Mouse (Mus musculus) telencephalon, adult 2 months (tissue): ENCODE measurements around the gene Fam151b.

Experiments
- DNase-seq: peaks from one replicate; pipeline ENCODE4 v3.0.0-alpha.2; 2011; ENCODE audit warnings: low read depth, low spot score

Fam151b gene

DNA sequence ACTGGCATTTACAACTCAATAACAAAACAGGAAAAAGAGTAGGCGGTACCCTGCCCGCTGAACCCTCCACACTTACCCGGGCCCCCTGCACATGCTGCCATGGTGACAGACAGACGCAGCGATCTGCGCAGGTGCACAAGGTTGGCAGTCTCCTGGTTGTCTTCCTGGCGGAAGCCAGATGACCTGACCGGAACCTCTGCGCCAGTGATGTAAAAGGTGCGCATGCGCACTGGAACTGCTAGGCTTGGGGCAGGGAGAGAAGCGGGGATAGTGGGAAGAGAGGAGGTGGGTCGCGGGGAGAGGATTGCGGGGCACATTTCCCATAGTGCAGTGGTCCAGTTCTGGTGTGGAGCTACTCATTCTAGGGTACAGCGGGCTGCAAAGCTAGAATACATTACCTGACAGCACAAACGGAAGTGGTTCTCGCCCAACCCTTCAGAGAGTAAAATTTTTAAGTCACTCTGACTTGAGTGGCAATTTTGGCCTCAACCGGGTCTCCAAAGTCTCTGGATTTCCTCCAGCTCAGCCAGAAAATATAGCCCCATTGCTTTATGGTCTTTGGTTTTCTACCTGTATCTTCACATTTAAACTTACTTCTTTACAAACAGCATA, at the start of gene Fam151b:
Fam151b (minus strand) TSS at position 164 of the 612 bp plus-strand sequence.
- peak; percentile 94 for DNase-seq

DNA sequence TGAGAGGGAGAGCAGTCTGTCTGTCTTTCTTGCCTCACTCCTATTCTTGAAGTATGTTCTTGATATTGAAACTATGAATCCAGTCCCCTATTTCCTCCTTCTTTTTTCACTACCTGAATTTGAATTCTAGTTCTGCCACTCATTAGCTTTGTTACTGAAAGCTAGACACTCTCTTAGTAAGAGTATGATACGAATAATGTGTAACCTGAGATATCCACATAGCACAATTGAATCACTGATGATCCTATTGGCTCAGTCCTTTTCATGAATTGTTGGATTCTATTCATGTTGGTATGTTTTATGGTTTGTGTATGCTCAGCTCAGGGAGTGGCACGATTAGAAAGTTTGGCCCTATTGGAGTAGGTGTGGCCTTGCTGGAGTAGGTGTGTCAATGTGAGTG, 48.4 kb upstream of the Fam151b start:
- DNase-seq = no peak

DNA sequence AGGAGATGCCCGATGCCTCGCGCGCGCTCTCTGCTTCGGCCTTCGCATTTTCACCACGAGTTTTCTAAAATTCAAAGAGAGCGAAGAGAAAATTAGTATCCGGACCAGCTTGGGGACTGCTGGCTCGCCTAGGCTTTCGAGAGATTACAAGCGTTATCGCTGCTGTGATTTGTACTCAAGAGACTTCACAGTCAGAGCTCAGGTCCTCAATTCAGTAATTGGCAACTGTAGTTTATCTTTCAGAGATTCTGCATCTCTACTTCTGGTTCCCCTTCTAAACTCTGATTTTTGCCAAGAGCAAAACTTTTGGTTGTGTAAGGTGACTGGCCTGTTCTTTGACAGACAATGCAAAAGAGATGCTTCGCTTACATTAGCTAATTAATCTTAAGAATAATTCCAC, 47.4 kb upstream of the Fam151b start:
- DNase-seq = no peak

DNA sequence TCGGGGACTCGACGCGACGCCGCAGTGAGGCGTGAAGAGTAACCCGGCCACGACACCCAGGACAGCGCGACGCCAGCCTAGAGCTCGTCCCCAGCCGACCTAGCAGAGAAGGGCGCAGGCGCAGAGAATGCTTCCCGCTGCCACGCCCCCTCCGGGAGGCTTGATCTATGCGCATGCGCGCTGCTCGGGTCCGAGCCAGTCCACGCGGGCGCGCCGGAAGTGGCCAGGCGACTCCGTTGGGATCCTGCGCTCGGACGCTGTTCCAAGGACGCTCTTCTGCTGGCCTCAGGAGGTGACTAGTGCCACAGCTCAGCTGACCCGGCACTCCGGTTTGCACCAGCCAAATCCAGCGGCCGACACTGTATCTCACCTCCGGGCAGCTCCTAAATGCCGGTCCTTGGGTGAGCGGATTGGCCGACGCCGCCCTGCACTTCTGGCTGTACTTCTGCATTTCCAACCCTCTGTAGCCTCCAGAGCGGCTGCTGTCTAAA, 47.0 kb upstream of the Fam151b start, which contains the start of gene Zfyve16:
Zfyve16 (minus strand) TSS at position 148 of the 491 bp plus-strand sequence.
- DNase-seq = peak; percentile 78

DNA sequence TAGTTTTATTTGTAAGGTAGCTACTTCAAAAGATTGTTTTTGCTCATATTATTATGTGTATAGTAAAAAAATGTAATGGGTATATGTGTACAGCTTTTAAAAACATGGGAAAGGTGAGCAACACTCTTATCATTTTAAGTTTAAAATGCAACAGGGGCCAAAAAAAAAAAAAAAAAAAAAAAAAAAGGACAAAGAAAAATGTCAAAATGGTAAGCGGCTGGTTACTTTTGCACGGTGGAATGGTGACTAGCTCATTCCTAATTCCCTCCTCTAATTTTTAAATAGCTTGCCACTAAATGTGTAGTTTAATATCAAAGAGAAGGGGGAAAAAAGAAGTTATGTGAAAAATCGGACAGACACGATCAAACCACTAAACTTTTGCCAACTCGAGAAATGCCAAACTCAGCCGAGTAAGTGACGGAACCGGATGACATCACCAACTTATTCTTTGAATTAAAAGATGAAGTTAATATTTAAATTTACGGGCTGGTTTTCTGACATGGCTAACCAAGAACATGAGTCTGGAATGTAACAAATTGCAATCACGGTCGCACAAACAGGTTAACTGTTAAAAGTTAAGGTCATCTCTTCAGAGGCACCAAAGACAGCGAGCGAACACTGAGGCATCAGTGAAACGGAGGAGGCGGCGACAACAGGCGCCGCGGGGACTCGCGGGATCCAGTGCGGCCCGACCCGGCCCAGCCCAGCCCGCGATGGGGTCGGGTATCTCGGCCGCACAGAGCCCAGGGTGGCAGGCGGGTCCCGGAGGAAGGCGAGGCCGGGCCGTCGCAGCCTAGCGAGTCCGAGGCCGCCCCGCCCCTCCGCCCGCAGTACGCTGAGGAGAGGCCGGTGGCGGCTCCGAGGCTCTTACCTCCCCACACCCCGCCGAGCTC, 46.3 kb upstream of the Fam151b start:
- DNase-seq = no peak

DNA sequence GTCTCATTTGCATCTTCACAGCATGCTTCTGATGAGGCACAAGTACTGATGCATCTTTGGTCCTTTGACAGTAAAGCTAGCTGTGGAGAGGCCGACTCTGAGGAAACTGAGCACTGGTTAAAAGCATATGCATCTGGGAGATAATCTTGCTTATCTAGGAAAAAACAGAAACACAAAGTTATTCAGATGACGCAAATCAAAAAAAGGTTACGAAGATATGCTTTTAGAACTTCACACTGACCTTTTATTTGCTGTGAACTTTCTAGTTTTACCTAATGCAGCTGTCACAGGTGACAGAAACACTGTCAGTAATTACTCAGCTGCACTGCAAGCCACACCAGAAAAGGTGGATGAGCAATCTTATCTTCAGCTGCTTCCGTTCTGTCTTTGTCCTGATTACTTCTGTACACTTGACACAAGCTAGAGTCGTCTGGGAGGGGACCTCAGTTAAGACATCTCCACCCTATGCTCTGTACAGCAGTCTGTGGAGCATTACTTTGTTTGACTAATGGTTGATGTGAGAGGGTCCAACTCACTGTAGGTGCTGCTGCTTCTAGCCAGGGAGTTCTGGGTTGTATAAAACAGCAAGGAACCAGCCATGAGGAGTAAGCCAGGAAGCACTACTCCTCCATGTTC, 39.5 kb upstream of the Fam151b start:
- DNase-seq = no peak

DNA sequence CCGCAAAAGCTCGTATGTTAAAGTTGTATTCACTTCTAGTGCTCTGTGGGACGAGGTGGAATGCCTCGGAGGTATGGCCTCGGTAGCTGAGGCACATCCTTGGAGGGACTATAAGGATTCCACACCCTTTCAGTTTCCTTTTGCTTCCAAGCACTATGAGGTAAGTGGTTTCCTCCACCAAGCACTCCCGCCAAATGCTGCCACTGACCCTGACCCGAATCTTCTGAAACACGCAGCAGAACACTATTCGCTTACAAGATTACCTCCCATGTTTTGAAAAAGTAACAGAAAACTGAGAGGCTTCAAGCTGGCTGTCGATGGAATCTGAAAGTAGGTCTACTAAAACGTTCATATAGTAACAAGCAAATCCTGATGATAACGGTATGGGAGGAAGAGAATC, 21.1 kb upstream of the Fam151b start:
- no peak for DNase-seq

DNA sequence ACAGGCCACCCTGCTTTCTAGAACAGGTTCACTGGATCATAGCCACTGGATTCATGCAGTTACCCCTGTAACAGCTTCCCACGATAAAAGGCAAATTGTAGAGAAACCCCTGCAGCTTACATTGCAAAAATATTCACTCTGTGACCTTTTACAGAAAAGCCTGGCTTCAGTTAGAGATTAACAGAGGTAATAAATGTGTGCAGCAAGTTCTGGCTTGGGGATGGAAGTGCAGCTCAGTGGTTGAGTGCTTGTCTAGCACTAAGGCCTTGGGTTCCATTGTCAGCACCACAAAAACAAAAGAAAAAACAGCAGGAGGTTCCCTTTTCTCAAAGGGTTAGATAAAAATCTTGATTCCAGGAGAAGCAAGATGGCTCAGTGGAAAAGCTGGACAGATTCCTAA, 8.1 kb upstream of the Fam151b start:
- DNase-seq = no peak

DNA sequence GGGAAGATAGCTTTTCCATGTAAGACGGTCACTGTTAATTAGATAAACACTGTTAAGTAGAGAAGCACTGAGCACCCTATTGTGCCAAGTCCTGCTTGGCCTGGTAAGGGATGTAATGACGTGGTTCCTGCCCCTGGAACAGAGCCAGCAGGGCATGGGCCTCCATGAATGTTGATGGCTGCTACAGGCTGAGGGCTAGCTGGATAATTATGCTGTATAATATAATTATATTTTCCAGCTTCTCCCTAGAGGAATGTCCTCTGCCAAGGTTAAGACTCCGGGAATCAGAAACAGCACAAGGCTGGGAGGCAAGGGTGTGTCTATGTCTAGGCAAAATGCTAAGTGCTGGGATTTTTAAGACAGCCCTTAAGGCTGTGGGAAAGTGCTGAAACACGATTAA, 7.0 kb upstream of the Fam151b start:
- DNase-seq = no peak

DNA sequence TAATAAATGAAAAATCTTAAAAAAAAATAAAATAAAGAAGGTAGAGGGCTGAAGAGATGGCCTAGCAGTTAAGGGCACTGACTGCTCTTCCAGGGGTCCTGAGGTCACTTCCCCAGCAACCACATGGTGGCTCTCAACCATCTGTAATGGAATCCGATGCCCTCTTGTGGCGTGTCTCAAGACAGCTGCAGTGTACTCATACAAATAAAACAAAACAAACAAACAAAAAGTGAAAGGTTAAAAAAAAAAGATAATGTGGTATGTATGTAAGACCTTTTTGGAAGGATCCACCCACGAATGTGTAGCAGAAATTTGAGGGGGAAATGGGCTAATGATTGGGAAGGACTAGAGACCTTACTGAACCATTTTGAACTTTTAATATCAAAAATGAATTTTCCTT, 467 bp downstream of the Fam151b start:
- DNase-seq = peak; percentile 15

DNA sequence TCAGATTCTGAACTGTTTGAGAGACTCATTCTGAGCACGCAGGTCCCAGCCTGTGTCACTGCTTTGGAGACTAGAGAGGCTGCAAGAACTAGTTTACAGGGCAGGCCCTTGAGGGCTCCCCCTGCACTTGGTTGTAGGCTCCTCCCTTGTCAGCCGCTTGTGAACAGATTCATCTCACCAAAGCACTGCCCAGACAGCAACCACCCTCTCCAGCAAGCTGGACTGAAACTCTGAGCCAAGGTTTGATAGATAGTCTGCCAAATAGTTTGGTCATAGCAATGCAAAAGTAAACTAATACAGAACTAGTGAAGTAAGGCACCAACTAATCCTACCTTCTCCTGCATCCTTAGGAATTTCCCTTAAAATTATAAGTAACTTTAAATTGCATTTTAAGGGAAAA, 13.7 kb downstream of the Fam151b start:
- DNase-seq = no peak

DNA sequence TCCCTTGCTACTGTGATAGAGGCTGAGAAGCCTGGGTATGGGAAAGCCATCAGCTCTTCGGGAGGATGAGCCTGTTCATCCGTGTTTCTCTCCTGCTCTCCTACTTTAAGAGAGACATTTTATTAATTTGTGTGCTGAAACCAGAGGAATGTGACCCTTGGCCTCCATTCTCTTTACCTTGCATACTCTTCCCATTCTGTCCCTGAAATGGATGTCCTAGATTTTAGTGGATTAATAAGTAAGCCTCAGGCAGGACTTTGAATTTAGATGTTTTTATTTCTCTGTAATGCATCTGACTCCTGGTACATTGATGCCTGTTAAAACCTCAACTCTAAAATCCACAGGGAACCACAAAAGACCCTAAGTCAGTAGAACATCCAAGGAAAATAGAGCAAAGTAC, 14.4 kb downstream of the Fam151b start:
- no peak for DNase-seq

DNA sequence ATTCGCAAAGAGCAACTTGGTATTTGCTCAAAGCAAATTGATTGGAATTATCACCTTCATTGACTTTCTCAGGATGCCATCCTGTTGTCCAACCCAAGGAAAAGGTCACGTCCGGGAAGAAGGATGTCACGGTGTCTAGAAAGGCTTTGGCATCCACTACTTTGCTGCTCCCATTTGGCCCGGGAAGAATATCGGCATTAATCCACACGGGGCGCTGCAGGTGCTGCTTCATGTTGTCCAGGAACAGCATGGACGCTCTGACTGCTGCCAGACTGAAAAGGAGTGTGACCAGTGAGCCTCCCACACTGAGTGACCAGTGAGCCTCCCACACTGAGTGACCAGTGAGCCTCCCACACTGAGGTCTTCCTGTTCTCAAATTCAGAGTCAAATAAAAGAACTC, 15.9 kb downstream of the Fam151b start:
- DNase-seq = no peak

DNA sequence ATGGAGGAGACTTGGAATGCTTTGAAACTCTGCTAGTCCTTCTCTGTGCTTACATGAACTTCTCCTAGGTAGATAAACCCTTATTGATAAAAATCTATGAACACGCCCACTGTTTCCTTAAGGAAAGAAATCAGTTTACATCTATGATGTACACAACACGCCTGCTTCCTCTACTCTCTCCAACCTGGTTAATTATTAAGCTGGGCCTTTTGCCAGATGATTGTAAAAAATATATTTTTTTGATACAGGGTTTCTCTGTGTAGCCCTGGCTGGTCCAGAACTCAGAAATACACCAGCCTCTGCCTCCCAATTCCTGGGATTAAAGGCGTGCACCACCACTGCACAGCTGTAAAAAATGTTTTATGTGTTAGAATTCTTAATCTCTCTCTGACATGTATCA, 19.1 kb downstream of the Fam151b start:
- no peak for DNase-seq

DNA sequence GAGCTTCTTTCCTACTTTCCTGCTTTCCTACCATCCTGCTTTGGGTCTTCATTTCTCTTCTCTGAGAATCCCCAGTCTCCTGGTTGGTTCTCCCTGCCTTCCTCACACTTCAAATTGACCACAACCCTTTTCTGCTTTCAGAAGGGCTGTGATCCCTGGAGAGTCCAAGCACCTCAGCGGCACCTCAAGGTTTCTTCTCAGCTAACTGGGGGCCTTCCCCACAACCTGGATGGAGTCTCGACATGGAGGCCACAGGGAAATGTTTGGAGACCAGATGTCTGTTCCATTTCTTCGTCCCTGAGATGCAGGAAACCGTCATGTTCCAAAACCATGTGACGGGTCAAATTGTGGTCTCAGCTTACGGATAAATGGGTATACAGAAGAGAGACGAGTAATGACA, 36.9 kb downstream of the Fam151b start:
- no peak for DNase-seq

DNA sequence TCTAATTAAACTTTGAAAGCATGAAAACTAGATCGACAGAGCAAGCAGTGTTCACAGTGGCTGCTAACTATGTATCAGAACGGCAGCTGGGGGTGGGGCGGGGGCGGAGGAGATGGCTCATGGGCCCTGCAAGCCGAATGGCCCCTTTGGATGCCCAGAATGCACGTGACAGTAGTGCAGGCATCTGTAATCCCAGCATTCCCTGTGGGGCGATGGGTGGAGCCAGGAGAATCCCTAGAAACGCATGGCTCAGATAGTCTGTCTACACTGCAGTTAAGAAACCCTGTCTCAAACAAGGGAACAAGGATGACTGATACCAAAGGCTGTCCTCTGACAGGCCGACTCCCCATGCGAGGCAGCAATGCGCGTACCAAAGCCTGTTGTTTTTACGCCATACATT, 43.5 kb downstream of the Fam151b start:
- DNase-seq = no peak

DNA sequence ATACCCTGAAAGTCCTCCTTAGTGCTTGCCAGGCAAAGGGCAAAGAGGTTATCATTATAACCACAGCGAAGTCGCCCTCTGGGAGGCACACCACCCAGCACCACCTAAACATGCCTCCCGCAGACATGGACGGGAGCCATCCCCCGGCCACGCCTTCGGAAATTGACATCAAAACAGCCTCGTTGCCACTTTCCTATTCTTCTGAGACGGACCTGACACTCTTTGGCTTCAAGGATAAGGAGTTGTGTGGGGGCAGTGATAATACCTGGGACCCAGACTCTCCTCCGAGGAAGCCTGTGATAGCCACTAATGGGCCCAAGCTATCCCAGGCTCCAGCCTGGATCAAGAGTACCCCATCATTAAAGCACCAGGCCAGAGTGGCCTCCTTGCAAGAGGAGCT, 45.2 kb downstream of the Fam151b start:
- no peak for DNase-seq

DNA sequence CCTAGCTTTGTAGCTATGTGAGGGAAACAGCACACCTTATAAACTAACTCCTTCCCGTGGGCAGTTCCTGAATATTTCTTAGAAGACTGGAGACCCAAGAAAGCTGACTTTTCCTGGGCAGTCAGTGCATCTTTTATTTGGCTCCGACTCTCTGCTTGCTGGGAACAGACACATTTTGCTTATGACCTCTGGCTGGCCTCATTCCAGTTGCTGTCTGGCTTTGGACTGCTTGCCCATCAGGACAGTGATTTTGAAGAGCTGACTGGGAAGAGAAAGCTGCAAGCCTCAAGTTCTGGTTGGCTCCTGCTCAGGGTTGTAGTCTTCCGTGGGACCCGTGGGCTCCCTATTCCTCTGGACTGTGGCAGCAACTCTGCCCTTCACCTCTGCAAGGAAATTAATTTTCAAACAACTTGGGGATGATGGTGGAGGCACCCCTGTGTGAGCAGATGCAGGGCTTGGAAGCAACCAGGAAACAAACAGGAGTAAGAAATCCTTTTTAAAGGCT, 56.4 kb downstream of the Fam151b start:
- no peak for DNase-seq

DNA sequence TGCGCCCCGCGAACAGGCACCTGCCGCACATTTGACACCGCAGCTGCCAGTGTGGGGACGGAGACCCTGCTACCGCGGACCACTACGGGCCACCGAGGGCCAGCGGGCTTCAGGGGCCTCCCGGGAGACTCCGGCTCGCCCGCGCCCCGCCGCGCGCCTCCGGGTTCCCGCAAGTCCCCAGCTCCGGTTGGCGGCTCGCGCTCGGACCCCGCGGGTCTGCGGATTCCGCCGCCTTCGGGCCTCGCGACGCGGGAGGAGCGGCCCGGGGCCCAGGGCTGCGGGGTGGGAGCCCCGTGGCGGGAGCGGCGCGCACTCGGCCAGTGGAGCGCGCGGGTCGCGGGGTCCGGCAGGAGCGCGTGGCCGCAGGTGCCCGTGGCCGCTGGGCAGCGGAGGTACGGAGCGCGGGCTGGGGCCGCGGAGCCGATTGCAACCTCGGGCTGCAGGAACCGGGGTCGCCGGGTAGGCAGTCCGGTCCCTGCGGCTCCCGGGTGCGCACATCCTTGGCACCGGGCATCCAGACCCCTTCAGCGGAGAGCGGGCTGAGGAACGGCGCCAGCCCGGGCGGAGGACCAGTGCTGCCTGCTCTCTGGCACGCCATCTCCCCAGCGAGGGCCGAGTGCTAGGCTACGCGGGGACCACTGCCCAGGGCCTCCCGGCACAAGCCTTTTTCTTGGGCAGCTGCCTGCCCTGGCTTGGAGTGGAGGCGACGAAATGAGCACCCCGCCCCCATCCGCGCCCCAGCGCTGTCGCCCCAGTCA, 57.3 kb downstream of the Fam151b start:
- no peak for DNase-seq

DNA sequence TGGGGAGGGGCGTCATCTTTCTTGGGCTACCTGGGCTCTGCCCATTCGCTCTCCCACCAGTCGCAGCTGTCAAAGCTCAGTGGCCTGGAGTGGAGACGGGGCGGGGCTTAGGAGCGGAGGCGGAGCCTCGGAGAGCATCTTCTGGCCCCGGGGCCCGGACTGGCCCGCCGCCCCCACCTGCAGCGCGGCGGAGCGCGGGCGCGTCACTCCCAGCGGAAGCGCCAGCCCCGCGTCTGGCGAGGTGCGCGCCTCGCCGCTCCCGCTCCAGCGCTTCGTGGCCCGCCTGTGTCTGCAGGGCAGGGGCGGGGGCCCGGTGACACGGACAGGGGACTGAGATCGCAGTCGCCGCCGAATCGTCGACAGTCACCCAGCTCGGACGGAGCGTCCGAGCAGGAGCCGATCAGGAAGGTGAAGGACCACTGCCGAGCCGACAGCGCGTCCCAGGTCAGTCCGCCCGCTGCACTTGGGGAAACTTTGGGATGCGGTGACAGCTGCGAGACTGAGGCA, 58.0 kb downstream of the Fam151b start, which contains the start of gene Ankrd34b:
Ankrd34b (plus strand) TSS at position 139 of the 507 bp plus-strand sequence.
- peak; percentile 28 for DNase-seq

DNA sequence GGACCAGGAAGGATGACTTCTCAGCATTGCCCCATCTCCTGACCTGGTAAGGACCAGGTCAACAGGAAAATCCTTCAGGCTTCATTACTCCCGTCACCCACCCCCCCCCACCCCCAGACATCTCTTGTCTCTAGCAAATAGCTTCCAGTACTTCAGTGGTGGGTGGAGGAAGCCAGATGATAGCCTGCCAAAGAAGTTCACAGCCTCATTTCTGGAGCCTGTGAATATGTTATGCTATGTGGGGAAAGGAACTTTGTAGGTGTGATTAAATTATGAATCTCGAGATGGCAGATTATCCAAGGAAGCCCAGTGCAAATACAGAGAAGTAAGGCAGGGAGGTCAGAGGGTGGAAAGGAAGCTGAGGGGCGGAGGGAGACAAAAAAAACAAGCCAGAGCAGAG, 60.1 kb downstream of the Fam151b start:
- DNase-seq = peak; percentile 39
